Comparison of ENCODE assay signal across 27 mouse cellular contexts in genomic region chr6:79894448-79894847, GRCm38 (mm10).
DNase-seq lines count a peak whose midpoint lies in the region; ATAC-seq and TF ChIP-seq lines count a peak whose summit lies in the region.
"Had no signal": no experiment of that assay in that cellular context is flagged by ENCODE, and none has a peak within 500 bp of the region (broad histone marks: within the 10 kb centered on the region; RNA-seq: fewer than 3 reads in every experiment).

No protein-coding gene starts in this region.

- H3K9me3 ChIP-seq in forebrain, embryonic 11.5 days (ENCODE audit: control insufficient read depth, low read length), result no peaks in the 10 kb centered on the region
- H3K9me3 ChIP-seq in forebrain, embryonic 10.5 days, result no peaks in the 10 kb centered on the region
- no peaks in the 10 kb centered on the region for H3K9me3 ChIP-seq in forebrain, embryonic 14.5 days (replicated peaks; ENCODE audit: control insufficient read depth, low read length)
- H3K9me3 ChIP-seq in forebrain, embryonic 16.5 days (ENCODE audit: control insufficient read depth, low read length), result no peaks in the 10 kb centered on the region
- H3K9me3 ChIP-seq in midbrain, embryonic 13.5 days, result no peaks in the 10 kb centered on the region
- H3K9me3 ChIP-seq in midbrain, embryonic 16.5 days (replicated peaks; ENCODE audit: control insufficient read depth, low read length, poor library complexity, severe bottlenecking), result no peaks in the 10 kb centered on the region
- H3K9me3 ChIP-seq: embryonic facial prominence, embryonic 13.5 days; embryonic facial prominence, embryonic 15.5 days; forebrain, embryonic 13.5 days; G1E had no signal

- 0 out of 2 replicates have a peak, but pooled peaks have one; percentile 58 for ATAC-seq in forebrain, embryonic 11.5 days (replicated peaks; ENCODE audit: low FRiP score)
- ATAC-seq in forebrain, embryonic 14.5 days, result no peak
- no peak for ATAC-seq in forebrain, embryonic 16.5 days
- ATAC-seq in midbrain, embryonic 13.5 days, result peak; percentile 43; the same call in 1 of the 2 replicates
- ATAC-seq in midbrain, embryonic 16.5 days, result no peak
- ATAC-seq: activated CD4-positive, CD25-positive, alpha-beta regulatory T cell, adult 4 months; CD4-positive, CD25-positive, alpha-beta regulatory T cell, adult 4 months; forebrain, embryonic 13.5 days; Patski had no signal

- 36% methylated on average over 2 of the region's 2 CpGs for WGBS in forebrain, embryonic 11.5 days
- 46% methylated on average over 2 of the region's 2 CpGs for WGBS in forebrain, embryonic 10.5 days
- WGBS in forebrain, embryonic 14.5 days, result 18% methylated on average over 2 of the region's 2 CpGs
- 5% methylated on average over 2 of the region's 2 CpGs for WGBS in forebrain, embryonic 16.5 days
- 25% methylated on average over 2 of the region's 2 CpGs for WGBS in midbrain, embryonic 13.5 days
- 26% methylated on average over 2 of the region's 2 CpGs for WGBS in midbrain, embryonic 16.5 days

- H3K27me3 ChIP-seq in forebrain, embryonic 11.5 days (ENCODE audit: control insufficient read depth, insufficient read depth, low read length), result no peaks in the 10 kb centered on the region
- H3K27me3 ChIP-seq in forebrain, embryonic 10.5 days (ENCODE audit: poor library complexity, severe bottlenecking), result no peaks in the 10 kb centered on the region
- no peaks in the 10 kb centered on the region for H3K27me3 ChIP-seq in forebrain, embryonic 14.5 days (replicated peaks; ENCODE audit: control insufficient read depth, insufficient read depth, low read length)
- H3K27me3 ChIP-seq in forebrain, embryonic 16.5 days (replicated peaks; ENCODE audit: control insufficient read depth, insufficient read depth, low read length), result no peaks in the 10 kb centered on the region
- no peaks in the 10 kb centered on the region for H3K27me3 ChIP-seq in midbrain, embryonic 13.5 days
- H3K27me3 ChIP-seq in midbrain, embryonic 16.5 days (ENCODE audit: control insufficient read depth, insufficient read depth, low read depth, low read length), result no peaks in the 10 kb centered on the region
- H3K27me3 ChIP-seq: CH12.LX; embryonic facial prominence, embryonic 13.5 days; embryonic facial prominence, embryonic 15.5 days; forebrain, embryonic 13.5 days; Patski had no signal

- no peak overlapping the region for H3K4me3 ChIP-seq in forebrain, embryonic 11.5 days (ENCODE audit: low read depth, low read length)
- no peak overlapping the region for H3K4me3 ChIP-seq in forebrain, embryonic 10.5 days
- no peak overlapping the region for H3K4me3 ChIP-seq in forebrain, embryonic 14.5 days (ENCODE audit: low read depth, low read length)
- no peak overlapping the region for H3K4me3 ChIP-seq in forebrain, embryonic 16.5 days (replicated peaks; ENCODE audit: low read length)
- H3K4me3 ChIP-seq in midbrain, embryonic 13.5 days (replicated peaks), result no peak overlapping the region
- H3K4me3 ChIP-seq in midbrain, embryonic 16.5 days (ENCODE audit: low read depth, low read length), result no peak overlapping the region
- H3K4me3 ChIP-seq: embryonic facial prominence, embryonic 13.5 days; embryonic facial prominence, embryonic 15.5 days; erythroblast, embryonic 14.5 days; forebrain, embryonic 13.5 days had no signal

- H3K27ac ChIP-seq in forebrain, embryonic 11.5 days (ENCODE audit: low read depth, low read length), result no peak overlapping the region
- no peak overlapping the region for H3K27ac ChIP-seq in forebrain, embryonic 10.5 days
- no peak overlapping the region for H3K27ac ChIP-seq in forebrain, embryonic 14.5 days (ENCODE audit: low read depth, low read length)
- H3K27ac ChIP-seq in forebrain, embryonic 16.5 days (ENCODE audit: low read length), result no peak overlapping the region
- H3K27ac ChIP-seq in midbrain, embryonic 13.5 days, result peak overlapping the region; percentile 9; the same call in 1 of the 2 replicates
- no peak overlapping the region for H3K27ac ChIP-seq in midbrain, embryonic 16.5 days (ENCODE audit: low read length)
- H3K27ac ChIP-seq: embryonic facial prominence, embryonic 13.5 days; embryonic facial prominence, embryonic 15.5 days; forebrain, embryonic 13.5 days had no signal

- no peaks in the 10 kb centered on the region for H3K36me3 ChIP-seq in forebrain, embryonic 11.5 days (ENCODE audit: control insufficient read depth, insufficient read depth, low read length)
- H3K36me3 ChIP-seq in forebrain, embryonic 10.5 days (replicated peaks), result no peaks in the 10 kb centered on the region
- H3K36me3 ChIP-seq in forebrain, embryonic 14.5 days (ENCODE audit: control insufficient read depth, insufficient read depth, low read length), result no peaks in the 10 kb centered on the region
- H3K36me3 ChIP-seq in forebrain, embryonic 16.5 days (ENCODE audit: control insufficient read depth, insufficient read depth), result no peaks in the 10 kb centered on the region
- H3K36me3 ChIP-seq in midbrain, embryonic 13.5 days, result no peaks in the 10 kb centered on the region
- no peaks in the 10 kb centered on the region for H3K36me3 ChIP-seq in midbrain, embryonic 16.5 days (ENCODE audit: control insufficient read depth, insufficient read depth, low read length)
- H3K36me3 ChIP-seq: embryonic facial prominence, embryonic 13.5 days; embryonic facial prominence, embryonic 15.5 days; G1E had no signal

- no peak overlapping the region for H3K9ac ChIP-seq in forebrain, embryonic 11.5 days (ENCODE audit: low read length)
- H3K9ac ChIP-seq in forebrain, embryonic 14.5 days (ENCODE audit: low read length), result no peak overlapping the region
- no peak overlapping the region for H3K9ac ChIP-seq in forebrain, embryonic 16.5 days (replicated peaks; ENCODE audit: low read depth, low read length)
- no peak overlapping the region for H3K9ac ChIP-seq in midbrain, embryonic 13.5 days (replicated peaks)
- H3K9ac ChIP-seq in midbrain, embryonic 16.5 days (ENCODE audit: low read depth, low read length), result no peak overlapping the region
- H3K9ac ChIP-seq: embryonic facial prominence, embryonic 13.5 days; embryonic facial prominence, embryonic 15.5 days; forebrain, embryonic 13.5 days had no signal

- H3K4me1 ChIP-seq in forebrain, embryonic 11.5 days (replicated peaks; ENCODE audit: control insufficient read depth, insufficient read depth, low read length), result no peaks in the 10 kb centered on the region
- no peaks in the 10 kb centered on the region for H3K4me1 ChIP-seq in forebrain, embryonic 10.5 days
- H3K4me1 ChIP-seq in forebrain, embryonic 14.5 days (ENCODE audit: control insufficient read depth, insufficient read depth, low read length), result no peaks in the 10 kb centered on the region
- H3K4me1 ChIP-seq in forebrain, embryonic 16.5 days (replicated peaks; ENCODE audit: control insufficient read depth, insufficient read depth, low read length), result peaks cover 7% of the 10 kb centered on the region
- H3K4me1 ChIP-seq in midbrain, embryonic 13.5 days (replicated peaks), result peaks cover 6% of the 10 kb centered on the region; the same call in 1 of the 2 replicates
- peaks cover 4% of the 10 kb centered on the region; the same call in 1 of the 2 replicates for H3K4me1 ChIP-seq in midbrain, embryonic 16.5 days (ENCODE audit: control insufficient read depth, insufficient read depth, low read length)
- H3K4me1 ChIP-seq: embryonic facial prominence, embryonic 13.5 days; embryonic facial prominence, embryonic 15.5 days had no signal

- TF ChIP-seq CTCF in brain, embryonic 14.5 days (IDR thresholded peaks at IDR 0.05; ENCODE audit: borderline replicate concordance, extremely low read depth, insufficient read depth, insufficient read length), result no peak

- H3K4me2 ChIP-seq in forebrain, embryonic 11.5 days (ENCODE audit: low read depth, low read length, severe bottlenecking), result no peak overlapping the region
- no peak overlapping the region for H3K4me2 ChIP-seq in forebrain, embryonic 14.5 days (ENCODE audit: low read length)
- no peak overlapping the region for H3K4me2 ChIP-seq in forebrain, embryonic 16.5 days (ENCODE audit: low read length)
- H3K4me2 ChIP-seq in midbrain, embryonic 13.5 days (replicated peaks), result no peak overlapping the region
- H3K4me2 ChIP-seq in midbrain, embryonic 16.5 days (ENCODE audit: low read length), result no peak overlapping the region
- H3K4me2 ChIP-seq: embryonic facial prominence, embryonic 13.5 days; embryonic facial prominence, embryonic 15.5 days; forebrain, embryonic 13.5 days had no signal

- DNase-seq in forebrain, embryonic 11.5 days (ENCODE audit: low spot score), result no peak
- DNase-seq in forebrain, embryonic 10.5 days (ENCODE audit: extremely low spot score, low spot score), result no peak
- DNase-seq in forebrain, embryonic 14.5 days (ENCODE audit: low spot score), result peak; percentile 30
- DNase-seq in brain, embryonic 14.5 days (ENCODE audit: low read depth), result peak; percentile 43
- DNase-seq: adrenal gland, adult 8-10 months; adrenal gland, postnatal 14 days; adrenal gland, postnatal 36 days; B cell, adult 2 months; cerebellum, adult 11 months; cerebellum, adult 18-20 months; cerebellum, adult 8-10 months; cerebellum, adult 9-11 months; cerebellum, postnatal 14 days; cerebellum, postnatal 36 days; embryo, embryonic 11 days had no signal

- TF ChIP-seq POLR2A in brain, embryonic 14.5 days (IDR thresholded peaks at IDR 0.05; ENCODE audit: borderline replicate concordance, extremely low read depth, insufficient read depth, insufficient read length, poor library complexity, severe bottlenecking), result no peak

Comparison
In these comparisons a context has a peak if more than half of its experiments do, and no peak if none do; other contexts are left out.
1. ATAC-seq: peak in forebrain, embryonic 11.5 days (single experiment) and midbrain, embryonic 13.5 days (single experiment); none in forebrain, embryonic 14.5 days (single experiment), forebrain, embryonic 16.5 days (single experiment) and midbrain, embryonic 16.5 days (single experiment).
2. DNase-seq: peak in forebrain, embryonic 14.5 days (single experiment) and brain, embryonic 14.5 days (single experiment); none in forebrain, embryonic 11.5 days (single experiment) and forebrain, embryonic 10.5 days (single experiment).